Mouse (Mus musculus) T-helper 17 cell (primary cell): ENCODE results near the gene Gm17324.

ENCODE experiments used
- in situ Hi-C, 2 experiments: fragments of 300-600 bp; cut with MboI, MseI; formaldehyde crosslinking; loops; 1 replicate in 1 of 2; 2 replicates in 1 of 2; pipeline ENCODE4 v1.15.1; 2025; ENCODE audit warnings: high pct_unique_total_duplicates in 2 of 2

The Gm17324 gene

DNA sequence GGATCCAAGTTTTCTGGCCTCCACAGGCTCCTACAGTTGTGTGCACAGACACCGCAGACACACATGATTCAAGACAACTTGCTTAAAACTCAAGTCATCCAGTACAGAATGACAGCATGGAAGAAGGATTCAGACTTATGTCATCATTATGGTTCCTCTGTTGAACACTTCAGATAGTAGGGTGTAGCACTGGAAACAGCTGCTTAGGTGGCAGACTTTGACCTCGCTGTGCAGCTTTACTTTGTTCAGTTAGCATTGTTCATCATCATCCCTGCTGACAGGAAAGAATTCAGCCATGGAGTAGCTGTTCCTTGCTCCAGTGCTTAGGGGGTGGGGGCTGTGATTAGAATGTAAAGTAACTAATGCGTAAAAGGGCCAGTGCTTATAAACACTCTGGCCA lies 17.1 kb upstream of the Gm17324 start:
- in situ Hi-C loops, result no loop called here

DNA sequence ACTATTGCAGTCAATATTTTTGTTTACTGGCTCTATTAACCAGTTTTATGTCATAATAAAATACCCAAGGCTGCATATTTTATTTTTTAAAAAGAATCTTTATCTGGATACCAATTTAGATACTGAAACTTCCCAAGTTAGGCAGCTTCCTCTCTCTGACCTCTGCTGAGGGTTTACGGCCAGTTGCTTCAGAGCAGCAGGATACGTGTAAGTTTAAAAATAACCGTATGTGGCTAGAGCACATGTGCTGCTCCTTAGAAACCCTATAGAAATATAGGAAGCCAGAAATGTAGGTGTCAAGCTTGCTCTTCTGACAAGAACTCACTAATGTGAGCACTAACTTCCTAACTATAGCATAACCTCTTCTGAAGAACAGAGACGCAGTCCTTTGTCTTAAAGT lies 14.8 kb upstream of the Gm17324 start:
- in situ Hi-C loops, result no loop called here

DNA sequence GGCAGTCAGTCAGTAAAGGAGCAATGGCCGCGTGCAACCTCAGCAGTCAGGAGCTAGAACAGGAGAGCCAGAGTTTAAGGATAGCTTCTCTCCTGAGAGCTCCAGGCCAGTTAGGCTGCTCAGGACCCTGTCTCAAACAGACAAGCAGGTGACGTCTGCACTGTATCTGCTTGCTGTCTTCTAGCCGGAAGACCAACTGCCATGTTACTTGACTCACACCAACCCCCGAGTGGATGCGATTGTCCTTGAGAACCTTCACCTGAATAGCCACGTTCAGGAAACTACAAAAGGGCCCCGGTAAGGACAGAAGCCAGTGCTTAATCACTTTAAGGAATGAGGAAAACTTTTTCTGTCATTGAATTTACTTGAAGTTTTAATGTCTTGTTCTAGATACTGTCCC lies 8.4 kb upstream of the Gm17324 start:
- in situ Hi-C loops, result no loop called here

DNA sequence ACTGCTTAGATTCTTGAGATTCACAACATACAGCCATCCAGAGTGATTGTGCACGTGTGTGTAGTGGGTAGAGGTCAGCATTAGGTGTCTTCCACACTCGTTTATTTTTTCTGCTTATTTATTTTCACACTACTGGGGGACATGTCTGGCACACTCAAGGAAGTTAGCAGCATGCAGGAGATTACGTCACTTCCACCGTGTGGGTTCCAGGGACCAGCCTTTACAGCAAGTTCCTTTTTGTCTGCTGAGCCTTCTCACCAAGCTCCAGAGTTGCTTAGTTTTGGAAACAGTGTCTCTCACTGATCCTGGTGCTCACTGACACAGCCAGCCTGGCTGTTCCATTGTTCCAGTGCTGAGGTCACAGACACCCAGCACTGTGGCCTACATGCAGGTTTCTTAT lies 2.8 kb upstream of the Gm17324 start:
- in situ Hi-C loops, result no loop called here

DNA sequence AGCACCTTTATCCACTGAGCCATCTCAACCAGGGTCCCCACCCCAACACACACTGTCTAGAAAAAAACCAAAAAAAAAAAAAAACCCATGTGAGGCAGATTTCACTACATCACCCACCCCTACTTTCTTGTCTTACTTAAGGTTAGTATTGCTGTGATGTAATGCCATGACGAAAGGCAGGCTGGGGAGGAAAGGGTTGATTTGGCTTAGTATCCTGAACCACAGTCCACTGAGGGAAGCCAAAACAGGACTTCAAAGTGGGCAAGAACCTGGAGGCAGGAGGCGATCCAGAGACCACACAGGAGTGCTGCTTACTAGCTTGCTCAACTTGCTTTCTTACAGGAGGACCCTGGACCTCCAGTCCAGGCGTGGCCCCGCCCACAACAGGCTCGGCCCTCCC lies 1.8 kb upstream of the Gm17324 start:
- in situ Hi-C loops, result no loop called here

DNA sequence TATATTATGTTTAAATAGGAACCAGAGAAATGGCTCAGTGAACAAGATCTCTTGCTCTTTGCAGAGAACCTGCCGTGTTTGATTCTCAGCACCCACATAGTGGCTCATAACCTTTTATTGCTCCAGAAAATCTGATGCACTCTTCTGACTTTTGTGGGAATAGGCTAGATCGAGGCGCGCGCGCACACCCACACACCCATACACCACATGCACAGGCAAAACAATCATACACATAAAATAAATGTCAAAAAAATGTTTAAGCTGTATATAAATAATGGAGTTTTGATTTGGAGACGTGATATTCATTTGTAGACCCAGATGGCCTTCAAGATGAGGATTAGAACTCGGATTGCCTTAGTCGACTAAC lies 997 bp downstream of the Gm17324 start:
- in situ Hi-C loops, result no loop called here

DNA sequence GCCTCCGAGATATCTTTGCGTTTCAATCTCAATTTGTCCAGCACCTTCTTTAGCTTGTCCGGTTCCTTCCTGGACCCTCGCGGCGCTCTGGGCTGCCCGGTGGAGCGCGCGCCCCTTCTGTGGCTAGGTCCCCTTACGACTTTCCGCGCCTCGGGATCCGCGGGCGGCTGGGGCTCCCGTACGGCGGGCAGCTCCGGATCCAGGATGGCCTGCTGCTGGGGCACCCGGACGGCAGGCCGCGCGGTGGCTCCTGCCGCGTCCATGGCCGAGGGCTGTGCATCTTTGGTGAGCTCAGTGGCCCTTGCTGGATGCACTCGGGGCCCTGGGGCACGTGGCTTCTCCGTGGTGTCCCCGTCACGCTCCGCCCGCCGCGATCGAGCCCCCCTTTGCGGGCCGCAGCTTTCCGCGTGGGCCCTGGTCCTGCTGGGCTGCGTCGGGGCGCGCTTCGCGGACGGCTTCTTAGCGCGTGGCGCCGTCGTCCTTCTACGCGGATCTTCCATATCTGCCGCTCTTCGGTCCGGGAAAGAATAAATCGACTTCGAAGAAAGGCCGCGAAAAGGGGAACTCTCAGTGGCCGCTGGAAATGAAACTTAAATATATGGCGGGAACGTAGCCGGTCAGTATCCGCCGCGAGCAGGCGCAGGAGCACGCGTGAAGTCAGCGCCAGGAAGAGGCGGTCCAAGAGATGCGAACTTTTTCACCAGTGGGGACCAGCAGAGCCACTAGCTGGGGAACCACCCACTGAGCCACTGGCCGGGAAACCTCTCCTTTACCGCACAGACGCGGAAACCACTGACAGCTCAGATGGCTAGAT lies 5.8 kb downstream of the Gm17324 start, which contains the start of gene Cgas:
Cgas (minus strand) TSS at position 659 of the 814 bp plus-strand sequence.
- in situ Hi-C loops, result no loop called here

DNA sequence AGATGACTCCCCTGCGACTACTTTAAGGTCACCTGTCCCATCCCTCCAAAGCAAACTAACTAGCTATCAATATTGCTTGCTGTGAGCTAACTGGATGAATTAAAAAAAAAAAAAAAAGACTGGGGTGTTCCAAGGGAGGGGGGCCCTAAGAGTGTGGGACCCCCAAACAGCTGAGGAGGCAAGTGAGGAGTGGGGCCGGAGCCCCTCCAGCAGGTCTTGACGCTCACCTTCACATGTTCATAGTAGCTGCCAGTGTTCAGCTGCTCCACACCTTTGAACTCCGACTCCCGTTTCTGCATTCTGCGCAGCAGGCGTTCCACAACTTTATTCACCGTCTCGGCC lies 6.4 kb downstream of the Gm17324 start:
- in situ Hi-C loops, result no loop called here

DNA sequence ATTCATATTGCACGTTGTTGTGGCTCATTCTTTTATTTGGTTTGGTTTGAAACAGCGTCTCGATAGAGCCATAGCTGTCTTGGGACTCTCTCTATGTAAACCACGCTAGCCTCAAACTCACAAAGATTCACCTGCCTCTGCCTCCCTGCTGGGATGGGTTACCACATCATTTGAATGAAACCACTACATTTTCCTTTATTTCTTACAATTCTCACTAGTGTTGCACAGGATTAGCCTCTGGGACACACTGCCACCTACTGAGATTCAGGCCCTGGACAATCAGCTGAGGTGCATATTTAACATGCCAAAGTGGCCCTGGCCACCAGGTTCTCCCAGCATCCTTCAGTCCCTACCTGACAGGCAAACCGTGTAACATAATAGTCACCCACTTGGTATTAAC lies 9.2 kb downstream of the Gm17324 start:
- in situ Hi-C loops, result no loop called here

DNA sequence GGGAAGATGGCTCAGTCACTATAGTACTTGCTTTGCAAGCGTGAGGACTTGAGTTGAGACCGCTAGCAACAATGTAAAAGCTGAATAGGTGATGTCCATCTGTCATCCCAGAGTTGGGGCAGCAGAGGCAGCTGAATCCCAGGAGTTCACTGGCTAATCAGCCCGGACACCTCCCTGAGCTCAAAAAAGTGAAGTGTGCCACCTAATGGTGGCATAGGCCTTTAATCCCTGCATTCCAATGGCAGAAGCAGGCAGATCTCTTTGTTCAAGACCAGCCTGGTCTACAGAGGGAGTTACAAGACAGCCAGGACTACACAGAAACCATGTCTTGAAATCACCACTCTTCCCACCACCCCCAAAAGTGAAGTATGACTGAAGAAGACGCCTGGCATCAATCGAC lies 16.1 kb downstream of the Gm17324 start:
- in situ Hi-C loops, result no loop called here

DNA sequence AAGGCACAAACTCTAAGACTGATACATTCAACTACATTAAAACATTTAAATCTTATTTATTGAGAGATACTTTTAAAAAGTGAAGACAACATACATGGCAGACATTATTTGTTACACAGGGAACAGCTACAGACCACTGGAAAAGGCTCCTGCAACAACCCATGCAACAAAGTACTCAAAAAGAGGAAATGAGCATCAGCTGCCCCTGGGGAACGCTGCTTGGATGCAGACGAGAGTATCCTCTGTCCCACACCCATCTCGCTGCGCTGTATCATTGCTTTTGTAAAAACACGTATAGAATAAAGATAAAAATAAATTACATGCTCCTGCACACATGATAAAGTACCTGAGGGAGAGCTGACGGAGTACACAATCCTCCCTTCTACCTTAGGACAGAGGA lies 18.1 kb downstream of the Gm17324 start:
- in situ Hi-C loops, result no loop called here

DNA sequence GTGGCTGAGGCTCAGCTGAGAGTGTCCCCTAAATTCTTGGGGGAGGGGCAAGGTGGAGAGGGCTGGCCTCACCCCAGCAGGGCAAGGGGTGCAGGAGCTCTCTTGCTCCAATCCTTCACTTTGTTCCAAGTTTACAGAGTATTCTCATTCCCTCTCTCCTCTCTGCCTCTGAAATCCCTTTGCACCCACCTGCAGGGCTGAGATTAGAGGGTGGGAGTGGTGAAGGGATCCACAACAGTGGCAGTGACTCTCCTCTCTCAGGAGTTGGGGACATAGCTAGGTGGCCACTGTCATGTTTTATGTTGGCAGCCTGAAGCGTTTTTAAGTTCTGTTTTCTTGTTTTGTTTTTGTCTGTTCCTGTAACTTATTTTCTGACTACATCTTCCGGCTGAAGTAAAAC lies 19.0 kb downstream of the Gm17324 start:
- in situ Hi-C loops, result no loop called here

DNA sequence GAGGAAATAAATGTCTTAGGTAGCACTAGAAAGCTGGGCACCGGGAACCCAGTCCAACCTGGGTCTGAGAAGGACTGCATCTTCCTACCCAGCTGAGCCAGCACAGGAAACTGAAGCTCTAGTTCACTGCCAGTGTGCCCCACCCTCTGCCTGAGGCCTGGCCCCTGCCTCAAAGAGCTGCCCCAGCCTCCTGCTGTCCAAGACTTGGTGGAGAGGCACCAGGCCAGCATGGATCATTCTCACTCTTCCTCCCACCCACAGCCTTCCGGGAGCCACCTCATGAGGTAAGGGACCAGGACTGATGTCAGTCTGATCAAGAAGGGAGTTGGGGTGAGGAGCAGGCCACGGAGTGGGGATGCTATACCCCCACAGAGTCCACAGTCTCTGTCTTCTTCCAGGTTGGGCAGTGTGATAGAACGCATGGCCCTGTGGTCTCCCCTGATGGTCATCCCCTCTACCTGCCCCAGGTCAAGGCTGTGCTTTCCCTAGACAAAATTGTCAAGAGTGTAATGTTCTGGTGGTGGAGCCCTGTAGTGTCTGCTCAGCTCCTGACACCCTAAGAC lies 19.6 kb downstream of the Gm17324 start:
- in situ Hi-C loops, result no loop called here

DNA sequence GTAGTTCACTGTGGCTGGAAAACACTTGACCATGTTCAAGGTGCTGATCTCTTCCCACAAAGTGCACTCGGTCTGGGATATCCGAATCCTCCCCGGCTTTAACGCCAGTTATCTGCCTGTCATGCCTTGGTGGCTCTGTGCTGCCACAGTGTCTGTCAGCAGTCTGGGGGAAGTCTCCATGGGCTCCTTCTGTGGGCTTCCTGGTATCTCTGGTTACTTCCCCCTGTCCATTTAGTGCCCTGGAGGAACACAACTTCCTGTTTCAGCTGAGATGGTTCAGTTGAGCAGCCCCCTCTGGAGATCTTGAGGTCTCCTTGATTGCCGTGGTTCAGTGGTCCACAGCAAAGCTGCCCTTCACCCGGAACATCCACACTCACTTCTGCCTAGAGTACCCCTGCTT lies 20.4 kb downstream of the Gm17324 start:
- in situ Hi-C loops, result no loop called here

DNA sequence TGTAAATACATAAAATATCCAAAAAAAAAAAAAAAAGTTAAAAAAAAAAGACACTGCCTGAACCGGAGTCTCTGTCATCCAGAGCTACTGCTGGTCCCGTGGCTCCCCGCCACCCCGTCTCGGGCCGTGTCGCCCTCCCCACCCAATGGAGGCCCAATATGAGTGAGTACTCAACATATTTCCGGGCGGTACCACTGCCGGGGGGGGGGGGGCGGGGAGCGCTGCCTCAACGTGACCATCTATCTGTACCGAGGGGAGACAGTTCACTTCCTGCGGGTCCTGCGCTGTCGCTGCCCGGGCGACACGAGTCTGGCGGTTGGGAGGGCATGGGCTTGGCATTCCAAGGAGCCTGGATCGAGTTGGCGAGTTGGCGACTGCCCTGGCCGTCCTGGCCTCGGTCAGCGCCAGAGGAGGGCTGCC lies 21.2 kb downstream of the Gm17324 start:
- in situ Hi-C loops, result no loop called here

DNA sequence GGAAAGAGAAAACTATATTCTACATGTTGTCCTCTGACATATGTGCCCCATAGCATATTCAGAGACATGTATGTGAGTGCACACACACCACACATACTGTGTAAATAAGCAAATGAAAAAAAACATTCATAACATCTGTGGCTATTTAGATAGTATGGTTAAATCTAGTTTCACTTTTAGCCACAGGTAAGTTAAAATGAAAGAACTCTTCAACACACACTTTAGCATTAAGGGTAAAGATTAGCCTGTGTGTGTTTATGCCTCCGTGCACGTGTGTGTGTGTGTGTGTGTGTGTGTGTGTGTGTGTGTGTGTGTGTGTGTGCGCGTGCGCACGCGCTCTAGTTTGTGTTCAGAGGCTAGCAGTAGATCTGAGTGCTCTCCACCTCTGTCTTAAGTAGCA lies 47.0 kb downstream of the Gm17324 start:
- in situ Hi-C loops, result no loop called here

DNA sequence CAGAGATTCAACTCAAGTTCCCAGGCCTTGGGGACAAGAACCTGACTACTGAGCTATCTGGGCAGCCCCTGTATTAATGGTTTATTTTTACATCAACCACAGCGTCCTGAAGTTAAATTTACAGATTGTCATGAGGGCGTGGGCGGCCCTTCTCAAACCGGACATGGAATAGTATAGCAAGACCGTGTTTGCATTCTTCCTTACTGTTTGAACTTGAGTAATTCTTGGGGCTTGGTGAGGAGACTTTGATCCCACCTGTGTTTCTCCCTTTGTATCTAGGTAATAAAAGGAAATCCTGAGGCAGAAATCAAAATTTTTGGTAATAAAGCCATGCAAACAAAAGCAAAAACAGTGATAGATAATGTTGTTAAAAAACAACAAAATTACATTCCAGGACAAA lies 48.0 kb downstream of the Gm17324 start:
- in situ Hi-C loops, result no loop called here
